Mouse (Mus musculus): ENCODE results near the gene C1qtnf7. TPM values are rescaled to one million over a fixed set of nuclear protein-coding genes. Genes with fewer than 3 reads are reported as not detected.

C1qtnf7 gene
- polyA plus RNA-seq, 1 experiment from 2014 or later: 5.0 TPM

DNA sequence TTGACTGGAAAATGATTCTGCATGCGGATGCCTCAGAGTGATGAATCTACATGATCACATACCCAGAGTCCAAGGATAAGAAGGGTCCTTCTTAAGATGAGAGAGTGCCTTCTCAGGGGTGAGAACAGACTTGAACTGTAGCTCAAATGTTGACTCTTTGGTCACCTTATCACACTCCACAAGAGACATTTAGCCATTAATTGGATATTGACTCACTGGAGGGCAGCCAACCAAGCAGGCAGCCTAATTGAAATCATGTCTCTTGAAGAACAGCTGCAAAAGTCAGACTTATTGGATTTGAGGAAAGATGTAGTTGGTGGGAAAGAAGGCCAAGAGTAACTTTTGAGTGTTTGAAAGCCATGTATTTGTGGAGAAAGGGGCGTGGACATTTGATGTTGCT, 4.2 kb upstream of the C1qtnf7 start:
- no peak overlapping the region for H3K4me2 ChIP-seq
- 78% methylated on average over 2 of the region's 2 CpGs for WGBS

DNA sequence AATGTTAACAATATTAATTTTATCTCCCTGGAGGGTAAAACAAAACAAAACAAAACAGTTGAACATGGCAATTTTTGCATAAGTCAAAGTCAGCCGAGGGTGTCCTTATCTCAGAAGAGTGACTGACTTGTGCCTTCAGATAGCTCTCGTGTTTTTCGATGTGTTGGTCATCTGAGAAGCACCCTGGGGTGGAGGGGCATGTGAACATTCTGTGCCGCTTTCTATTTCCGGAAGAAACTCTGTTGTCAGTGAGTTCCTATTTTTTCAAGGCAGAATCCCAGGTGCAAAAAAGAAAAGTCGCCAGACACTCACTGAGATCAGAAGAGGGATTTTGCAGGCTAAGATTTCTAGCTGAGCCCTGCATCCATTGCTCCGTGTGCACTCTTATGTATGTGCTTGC, 1.2 kb downstream of the C1qtnf7 start:
- H3K4me2 ChIP-seq: peak overlapping the region; percentile 52
- no peaks in the 10 kb centered on the region for H3K27me3 ChIP-seq
- peaks cover 27% of the 10 kb centered on the region for H3K4me1 ChIP-seq
- whole genome bisulfite sequencing: 30% methylated on average over 7 of the region's 7 CpGs
- peak overlapping the region; percentile 26; the same call in 1 of the 2 replicates for H3K4me3 ChIP-seq (replicated peaks)
- no peak for ATAC-seq (replicated peaks; ENCODE audit: low FRiP score)
- no peaks in the 10 kb centered on the region for H3K9me3 ChIP-seq (replicated peaks)
- no peak overlapping the region for H3K27ac ChIP-seq
- no peak overlapping the region for H3K9ac ChIP-seq
- H3K36me3 ChIP-seq: no peaks in the 10 kb centered on the region

More for the DNA sequence above, 4.2 kb upstream of the C1qtnf7 start:
- H3K4me1 ChIP-seq: peaks cover 8% of the 10 kb centered on the region; the same call in 1 of the 2 replicates
- no peaks in the 10 kb centered on the region for H3K27me3 ChIP-seq
- H3K36me3 ChIP-seq: no peaks in the 10 kb centered on the region
- H3K27ac ChIP-seq: no peak overlapping the region
- ATAC-seq (replicated peaks; ENCODE audit: low FRiP score): no peak
- no peaks in the 10 kb centered on the region for H3K9me3 ChIP-seq (replicated peaks)
- H3K9ac ChIP-seq: no peak overlapping the region
- H3K4me3 ChIP-seq (replicated peaks): no peak overlapping the region

DNA sequence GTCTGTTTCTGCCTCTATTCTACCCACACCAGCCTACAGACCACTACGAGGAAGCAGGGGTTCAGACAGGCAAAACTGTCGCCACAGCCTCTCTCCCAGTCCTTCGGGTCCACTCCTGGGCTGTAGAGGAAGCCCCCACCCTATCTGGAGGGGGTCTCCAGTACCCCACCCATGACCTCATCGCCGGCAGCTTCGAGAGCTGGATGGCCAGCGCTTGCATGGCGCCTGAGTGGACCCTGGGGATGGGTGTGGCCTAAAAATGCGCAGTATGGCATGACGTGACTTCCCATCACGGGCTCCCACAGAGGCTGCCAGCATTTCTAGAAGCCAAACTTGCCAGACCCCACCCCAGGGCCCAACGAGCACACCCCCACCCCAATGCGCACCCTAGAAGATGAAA, 2.0 kb downstream of the C1qtnf7 start:
- ATAC-seq (replicated peaks; ENCODE audit: low FRiP score): 0 out of 2 replicates have a peak, but pooled peaks have one; percentile 12
- H3K4me3 ChIP-seq (replicated peaks): no peak overlapping the region

DNA sequence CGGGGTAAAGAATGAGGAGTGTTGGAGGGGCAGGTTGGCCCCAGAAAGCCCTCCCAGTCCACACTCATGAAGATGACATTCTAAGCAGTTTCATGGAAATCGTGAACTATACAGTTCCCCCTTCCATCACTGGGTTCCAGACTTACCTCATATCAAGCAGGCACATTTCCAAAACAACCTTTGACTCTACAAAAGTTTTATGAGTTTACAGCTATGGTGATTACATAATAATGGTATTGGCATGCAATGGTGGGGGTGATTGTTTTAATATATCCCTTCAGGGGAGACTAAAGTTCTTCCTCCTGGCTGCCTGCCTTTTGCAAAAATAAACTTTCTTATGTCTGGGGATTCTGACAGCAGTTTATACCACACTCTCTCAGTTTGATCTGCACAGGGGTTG, 4.6 kb downstream of the C1qtnf7 start:
- no peak overlapping the region for H3K4me2 ChIP-seq
- H3K36me3 ChIP-seq: no peaks in the 10 kb centered on the region
- no peaks in the 10 kb centered on the region for H3K27me3 ChIP-seq
- no peak overlapping the region for H3K27ac ChIP-seq
- H3K4me1 ChIP-seq: peaks cover 36% of the 10 kb centered on the region
- no peak overlapping the region for H3K4me3 ChIP-seq (replicated peaks)
- H3K9ac ChIP-seq: no peak overlapping the region
- ATAC-seq (replicated peaks; ENCODE audit: low FRiP score): no peak
- no peaks in the 10 kb centered on the region for H3K9me3 ChIP-seq (replicated peaks)
- 76% methylated on average over 2 of the region's 2 CpGs for WGBS

More for the DNA sequence above, 2.0 kb downstream of the C1qtnf7 start:
- Histone ChIP-seq H3K4me1 (peaks cover 35% of the 10 kb centered on the region), H3K27ac (no peak overlapping the region), H3K27me3 (no peaks in the 10 kb centered on the region), H3K9me3 (replicated peaks) (no peaks in the 10 kb centered on the region), H3K36me3 (no peaks in the 10 kb centered on the region), H3K4me2 (peak overlapping the region; percentile 52; the same call in 1 of the 2 replicates), H3K9ac (no peak overlapping the region)
- 84% methylated on average over 13 of the region's 13 CpGs for WGBS

DNA sequence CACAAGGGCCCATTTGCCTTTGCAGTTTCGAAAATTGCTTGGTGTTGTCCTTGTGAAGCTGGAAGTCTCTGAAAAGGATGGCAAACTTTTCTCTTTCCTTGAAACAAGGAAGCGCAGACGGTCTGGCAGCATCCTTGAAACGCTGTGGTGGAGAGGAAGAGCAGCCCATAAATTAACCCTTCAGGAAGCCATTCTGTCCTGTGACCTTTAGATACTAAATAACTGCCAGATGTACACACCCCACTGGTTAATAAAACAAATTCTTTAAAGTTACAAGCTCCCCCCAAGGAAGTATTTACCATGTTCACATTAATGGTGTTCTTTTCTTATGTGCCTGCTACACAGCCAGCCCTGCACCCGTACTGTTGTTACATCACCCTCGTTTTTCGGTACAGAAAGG, 6.0 kb downstream of the C1qtnf7 start:
- WGBS: 24% methylated on average over 7 of the region's 7 CpGs
- Histone ChIP-seq H3K27me3 (no peaks in the 10 kb centered on the region), H3K4me3 (replicated peaks) (no peak overlapping the region), H3K4me2 (0 out of 2 replicates have a peak overlapping the region, but pooled peaks have one; percentile 2), H3K9ac (no peak overlapping the region), H3K9me3 (replicated peaks) (no peaks in the 10 kb centered on the region), H3K36me3 (no peaks in the 10 kb centered on the region), H3K27ac (peak overlapping the region; percentile 49; the same call in 1 of the 2 replicates), H3K4me1 (peaks cover 30% of the 10 kb centered on the region)
- peak; percentile 70 for ATAC-seq (replicated peaks; ENCODE audit: low FRiP score)

DNA sequence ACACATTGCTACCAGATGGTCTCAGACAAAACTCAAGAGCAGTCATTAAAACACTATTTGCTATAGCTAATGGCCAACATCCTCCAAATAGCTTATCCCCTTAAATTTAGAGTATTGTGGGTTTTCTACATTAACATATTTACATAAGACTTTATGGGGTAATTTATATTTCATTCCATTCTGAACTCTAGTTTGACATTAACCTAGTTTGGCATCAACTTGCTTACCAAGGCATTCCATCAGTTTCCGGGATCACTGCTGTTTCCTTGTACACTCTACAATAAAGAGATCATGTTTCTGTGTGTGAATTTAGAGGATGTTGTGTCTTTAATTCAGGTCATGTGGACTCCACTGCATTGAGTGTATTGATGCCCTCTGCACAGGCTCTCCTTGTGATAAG, 7.5 kb downstream of the C1qtnf7 start:
- H3K27ac ChIP-seq: no peak overlapping the region
- H3K4me2 ChIP-seq: no peak overlapping the region
- H3K4me3 ChIP-seq (replicated peaks): no peak overlapping the region
- no peak overlapping the region for H3K9ac ChIP-seq
- H3K36me3 ChIP-seq: no peaks in the 10 kb centered on the region
- no peak for ATAC-seq (replicated peaks; ENCODE audit: low FRiP score)
- no peaks in the 10 kb centered on the region for H3K27me3 ChIP-seq
- H3K4me1 ChIP-seq: peaks cover 22% of the 10 kb centered on the region
- H3K9me3 ChIP-seq (replicated peaks): no peaks in the 10 kb centered on the region
- 44% methylated on average over 1 of the region's 1 CpGs for WGBS

DNA sequence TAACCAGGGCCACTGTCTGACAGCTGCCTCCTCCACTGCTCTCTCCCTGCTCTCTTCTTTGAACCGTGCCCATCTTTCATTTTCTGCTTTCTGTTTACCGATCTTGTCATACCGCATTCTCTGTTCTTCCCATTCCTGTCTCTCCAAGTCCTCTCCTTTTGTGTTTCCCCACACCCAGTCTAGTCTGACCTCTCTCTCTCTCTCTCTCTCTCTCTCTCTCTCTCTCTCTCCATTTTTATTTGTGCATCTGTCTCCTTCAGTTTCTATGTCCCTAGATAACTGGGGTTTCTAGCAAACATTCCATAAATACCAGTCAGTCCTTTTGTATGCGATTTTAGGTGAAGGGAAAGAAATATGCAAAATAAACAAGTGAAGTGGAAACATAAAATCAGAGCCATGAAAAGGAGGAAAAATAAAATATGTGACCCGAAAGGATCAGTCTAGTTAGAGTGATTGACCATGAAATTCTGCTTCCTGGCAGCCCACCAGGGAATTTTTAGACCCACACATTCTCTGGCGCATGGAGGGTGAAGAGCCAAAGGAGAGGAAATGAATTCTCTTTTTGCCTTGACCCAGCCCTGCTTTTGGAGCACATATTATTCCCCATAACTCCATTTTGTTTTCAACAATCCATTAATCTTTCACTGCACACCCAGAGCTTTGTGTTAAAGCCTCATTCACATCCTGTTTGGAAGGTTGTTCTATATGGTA, 11.7 kb downstream of the C1qtnf7 start:
- no peak overlapping the region for H3K4me2 ChIP-seq
- peak overlapping the region; percentile 62 for H3K27ac ChIP-seq
- no peak overlapping the region for H3K4me3 ChIP-seq (replicated peaks)
- H3K9ac ChIP-seq: no peak overlapping the region
- no peaks in the 10 kb centered on the region for H3K9me3 ChIP-seq (replicated peaks)
- H3K4me1 ChIP-seq: peaks cover 11% of the 10 kb centered on the region
- H3K27me3 ChIP-seq: no peaks in the 10 kb centered on the region
- no peaks in the 10 kb centered on the region for H3K36me3 ChIP-seq
- whole genome bisulfite sequencing: 49% methylated on average over 6 of the region's 6 CpGs
- ATAC-seq (replicated peaks; ENCODE audit: low FRiP score): peak; percentile 68

DNA sequence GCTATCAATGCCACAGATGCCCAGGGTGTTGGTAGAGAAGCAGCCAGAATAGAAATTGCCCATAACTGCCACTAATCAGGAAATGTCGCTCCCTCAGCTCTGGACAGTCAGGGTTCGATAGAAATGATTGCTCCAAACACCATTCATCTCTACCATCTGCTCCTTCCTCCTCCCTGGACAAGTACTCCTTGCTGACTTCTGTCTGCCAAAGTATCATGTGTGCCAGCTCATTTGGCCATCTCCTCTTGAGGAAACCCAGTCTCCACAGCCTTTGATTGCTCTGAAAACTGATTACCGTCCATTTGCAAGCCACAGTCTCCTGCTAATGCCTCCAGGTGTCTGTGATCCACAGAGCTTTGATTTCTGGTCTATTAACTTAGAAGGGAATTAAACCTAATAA, 14.8 kb downstream of the C1qtnf7 start:
- no peak overlapping the region for H3K4me2 ChIP-seq
- no peaks in the 10 kb centered on the region for H3K27me3 ChIP-seq
- peaks cover 8% of the 10 kb centered on the region for H3K4me1 ChIP-seq
- no peak for ATAC-seq (replicated peaks; ENCODE audit: low FRiP score)
- H3K9me3 ChIP-seq (replicated peaks): no peaks in the 10 kb centered on the region
- no peak overlapping the region for H3K4me3 ChIP-seq (replicated peaks)
- H3K27ac ChIP-seq: no peak overlapping the region
- no peak overlapping the region for H3K9ac ChIP-seq
- H3K36me3 ChIP-seq: no peaks in the 10 kb centered on the region
- WGBS: 62% methylated on average over 3 of the region's 3 CpGs

DNA sequence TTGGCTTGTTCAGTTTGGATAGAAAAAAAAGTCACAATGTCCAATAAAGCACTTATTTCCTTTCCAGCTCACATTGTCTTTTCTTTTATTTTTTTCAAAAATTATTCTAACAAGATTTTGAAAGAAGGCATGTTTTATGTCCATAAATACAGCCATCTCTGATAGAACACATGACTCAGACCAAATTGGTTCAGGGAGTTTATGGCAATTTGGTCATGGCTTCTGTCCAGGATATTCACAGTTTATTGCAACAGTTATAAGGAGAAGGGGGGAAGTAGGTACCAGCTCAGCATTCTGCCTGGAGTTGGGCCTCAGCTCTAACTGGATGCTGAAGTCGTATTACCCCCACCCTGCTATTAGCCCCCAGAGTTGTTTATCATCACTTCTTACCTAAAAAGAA, 15.5 kb downstream of the C1qtnf7 start:
- H3K36me3 ChIP-seq: no peaks in the 10 kb centered on the region
- 63% methylated on average over 1 of the region's 1 CpGs for WGBS

DNA sequence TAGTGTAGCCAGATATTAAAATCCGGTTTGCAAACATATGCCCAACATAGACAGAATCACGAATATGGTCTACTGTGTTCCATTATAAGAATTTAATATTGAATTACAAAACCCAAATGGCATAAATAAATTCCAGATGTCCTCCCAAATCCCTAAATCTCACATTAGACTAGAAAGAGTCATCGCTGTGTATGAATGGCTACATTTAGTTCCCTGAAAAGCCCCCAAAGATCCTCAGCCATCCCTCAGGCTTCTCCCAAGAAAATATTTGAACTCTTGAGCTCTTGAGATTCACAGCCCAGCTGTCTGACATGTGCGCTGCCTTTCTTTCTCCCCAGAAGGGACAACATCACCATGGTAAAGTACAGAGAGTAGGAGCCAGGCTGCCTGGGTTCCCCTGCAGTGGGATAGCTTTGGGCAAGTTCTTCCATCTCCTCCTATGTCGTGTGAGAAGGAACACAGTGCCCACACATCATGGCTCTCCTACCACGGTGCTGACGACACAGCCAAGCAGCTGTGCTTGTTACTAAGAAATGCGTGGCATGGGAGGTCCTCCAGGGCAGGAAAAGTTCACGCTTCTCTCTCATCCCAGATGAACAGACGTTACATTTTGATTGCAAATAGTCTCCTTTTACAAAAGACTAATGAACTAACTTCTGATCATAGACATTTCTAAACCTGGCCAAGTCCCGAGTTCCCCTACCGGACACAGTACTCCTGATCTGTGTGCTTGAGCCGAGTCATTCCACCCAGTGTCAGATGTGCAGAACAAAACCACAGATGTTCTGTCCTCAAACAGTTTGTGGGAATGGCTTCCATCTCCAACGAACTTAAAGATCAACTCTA, 23.2 kb downstream of the C1qtnf7 start:
- Histone ChIP-seq H3K9ac (no peak overlapping the region), H3K27ac (no peak overlapping the region), H3K4me2 (no peak overlapping the region), H3K4me1 (no peaks in the 10 kb centered on the region), H3K4me3 (replicated peaks) (no peak overlapping the region), H3K36me3 (no peaks in the 10 kb centered on the region), H3K27me3 (no peaks in the 10 kb centered on the region), H3K9me3 (replicated peaks) (no peaks in the 10 kb centered on the region)
- 73% methylated on average over 14 of the region's 14 CpGs for WGBS
- ATAC-seq (replicated peaks; ENCODE audit: low FRiP score): no peak

More for the DNA sequence above, 15.5 kb downstream of the C1qtnf7 start:
- no peak for ATAC-seq (replicated peaks; ENCODE audit: low FRiP score)
- Histone ChIP-seq H3K27me3 (no peaks in the 10 kb centered on the region), H3K27ac (no peak overlapping the region), H3K9ac (no peak overlapping the region), H3K9me3 (replicated peaks) (no peaks in the 10 kb centered on the region), H3K4me2 (no peak overlapping the region), H3K4me1 (peaks cover 8% of the 10 kb centered on the region), H3K4me3 (replicated peaks) (no peak overlapping the region)

DNA sequence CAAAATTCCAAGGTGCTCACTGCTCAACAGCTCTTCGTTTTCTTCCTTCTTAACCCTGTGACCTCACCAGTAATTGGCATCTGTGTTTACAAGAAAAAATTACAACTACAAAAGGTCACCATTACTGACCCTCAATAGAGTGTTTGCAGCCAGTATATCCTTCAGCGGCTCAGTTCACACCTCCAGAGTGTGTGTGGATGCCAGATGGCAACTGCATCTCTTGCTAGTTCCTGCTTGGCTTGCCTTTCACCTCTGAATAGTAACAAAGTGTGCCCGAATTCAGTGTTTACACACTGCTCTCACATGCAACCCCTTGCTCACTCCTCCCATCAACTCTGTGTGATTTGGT, 23.8 kb downstream of the C1qtnf7 start:
- H3K4me3 ChIP-seq (replicated peaks): no peak overlapping the region
- ATAC-seq (replicated peaks; ENCODE audit: low FRiP score): no peak
- no peak overlapping the region for H3K9ac ChIP-seq
- no peaks in the 10 kb centered on the region for H3K27me3 ChIP-seq
- H3K4me1 ChIP-seq: no peaks in the 10 kb centered on the region
- no peaks in the 10 kb centered on the region for H3K9me3 ChIP-seq (replicated peaks)
- 30% methylated on average over 3 of the region's 3 CpGs for WGBS
- no peak overlapping the region for H3K4me2 ChIP-seq
- no peaks in the 10 kb centered on the region for H3K36me3 ChIP-seq
- H3K27ac ChIP-seq: no peak overlapping the region

DNA sequence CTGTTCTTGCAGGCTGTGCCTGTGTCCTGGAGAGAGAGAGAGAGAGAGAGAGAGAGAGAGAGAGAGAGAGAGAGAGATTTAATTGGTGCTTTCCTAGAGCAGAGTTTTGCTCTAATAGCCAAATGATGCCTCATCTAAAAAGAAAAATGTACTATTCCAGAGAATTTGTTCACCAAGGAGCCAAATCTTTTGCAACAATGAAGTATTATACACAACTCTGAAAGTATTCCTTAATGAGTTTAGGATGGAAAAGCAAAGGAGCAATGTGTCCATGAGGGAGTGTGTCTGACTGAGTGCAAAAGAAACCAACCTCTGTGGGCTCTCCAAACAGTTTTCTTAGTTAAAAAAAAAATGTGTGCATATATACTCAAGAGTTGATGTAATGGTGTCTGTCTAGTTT, 24.5 kb downstream of the C1qtnf7 start:
- Histone ChIP-seq H3K4me1 (no peaks in the 10 kb centered on the region), H3K9me3 (replicated peaks) (no peaks in the 10 kb centered on the region; the same call in 1 of the 2 replicates), H3K4me2 (no peak overlapping the region), H3K27me3 (no peaks in the 10 kb centered on the region), H3K27ac (no peak overlapping the region), H3K4me3 (replicated peaks) (no peak overlapping the region), H3K36me3 (no peaks in the 10 kb centered on the region), H3K9ac (no peak overlapping the region)
- ATAC-seq (replicated peaks; ENCODE audit: low FRiP score): no peak

Measured in kidney, embryonic 15.5 days (tissue).